Mouse (Mus musculus): ENCODE measurements around the gene Epha4. TPM values are rescaled to one million over a fixed set of nuclear protein-coding genes. Genes with fewer than 3 reads are reported as not detected.

The Epha4 gene
- polyA plus RNA-seq, 1 experiment from 2014 or later, result 28.8 TPM

GRCm38 (mm10) chr1:77383466-77383865 is 131.4 kb downstream of the Epha4 start:
- no peaks in the 10 kb centered on the region for H3K4me1 ChIP-seq (ENCODE audit: control insufficient read depth, insufficient read depth, low read length)
- DNase-seq (ENCODE audit: low spot score), result no peak
- H3K4me3 ChIP-seq (ENCODE audit: low read depth, low read length), result no peak overlapping the region
- no peaks in the 10 kb centered on the region for H3K9me3 ChIP-seq (replicated peaks; ENCODE audit: control insufficient read depth, low read length)
- no peak overlapping the region for H3K4me2 ChIP-seq (ENCODE audit: low read depth, low read length)
- H3K27ac ChIP-seq (replicated peaks; ENCODE audit: low read depth, low read length), result no peak overlapping the region
- H3K36me3 ChIP-seq (replicated peaks; ENCODE audit: control insufficient read depth, insufficient read depth, low read depth, low read length), result no peaks in the 10 kb centered on the region; the same call in 1 of the 2 replicates
- WGBS, result 64% methylated on average over 11 of the region's 11 CpGs
- no peaks in the 10 kb centered on the region for H3K27me3 ChIP-seq (ENCODE audit: control insufficient read depth, insufficient read depth, low read length)
- H3K9ac ChIP-seq (replicated peaks; ENCODE audit: low read length), result no peak overlapping the region
- no peak for ATAC-seq (replicated peaks; ENCODE audit: insufficient number of reproducible peaks, low FRiP score, low TSS enrichment, low read depth)

- Histone ChIP-seq H3K4me3 (ENCODE audit: low read depth, low read length) (no peak overlapping the region), H3K9ac (replicated peaks; ENCODE audit: low read length) (no peak overlapping the region), H3K4me1 (ENCODE audit: control insufficient read depth, insufficient read depth, low read length) (no peaks in the 10 kb centered on the region), H3K9me3 (replicated peaks; ENCODE audit: control insufficient read depth, low read length) (no peaks in the 10 kb centered on the region), H3K36me3 (replicated peaks; ENCODE audit: control insufficient read depth, insufficient read depth, low read depth, low read length) (no peaks in the 10 kb centered on the region; the same call in none of the 2 replicates), H3K27ac (replicated peaks; ENCODE audit: low read depth, low read length) (no peak overlapping the region), H3K27me3 (ENCODE audit: control insufficient read depth, insufficient read depth, low read length) (no peaks in the 10 kb centered on the region), H3K4me2 (ENCODE audit: low read depth, low read length) (no peak overlapping the region)
- 87% methylated on average over 8 of the region's 8 CpGs for WGBS
- ATAC-seq (replicated peaks; ENCODE audit: insufficient number of reproducible peaks, low FRiP score, low TSS enrichment, low read depth) (no peak), DNase-seq (ENCODE audit: low spot score) (no peak)
Measured at GRCm38 (mm10) chr1:77377550-77377980, 137.3 kb downstream of the Epha4 start.

GRCm38 (mm10) chr1:77374054-77374453 is 140.8 kb downstream of the Epha4 start:
- Histone ChIP-seq H3K4me1 (ENCODE audit: control insufficient read depth, insufficient read depth, low read length) (no peaks in the 10 kb centered on the region), H3K36me3 (replicated peaks; ENCODE audit: control insufficient read depth, insufficient read depth, low read depth, low read length) (no peaks in the 10 kb centered on the region; the same call in 1 of the 2 replicates), H3K27ac (replicated peaks; ENCODE audit: low read depth, low read length) (no peak overlapping the region), H3K9ac (replicated peaks; ENCODE audit: low read length) (no peak overlapping the region), H3K9me3 (replicated peaks; ENCODE audit: control insufficient read depth, low read length) (no peaks in the 10 kb centered on the region), H3K4me2 (ENCODE audit: low read depth, low read length) (no peak overlapping the region), H3K27me3 (ENCODE audit: control insufficient read depth, insufficient read depth, low read length) (no peaks in the 10 kb centered on the region), H3K4me3 (ENCODE audit: low read depth, low read length) (no peak overlapping the region)
- 67% methylated on average over 5 of the region's 5 CpGs for WGBS
- DNase-seq (ENCODE audit: low spot score), result no peak
- ATAC-seq (replicated peaks; ENCODE audit: insufficient number of reproducible peaks, low FRiP score, low TSS enrichment, low read depth), result no peak

- no peaks in the 10 kb centered on the region for H3K27me3 ChIP-seq (ENCODE audit: control insufficient read depth, insufficient read depth, low read length)
- H3K9me3 ChIP-seq (replicated peaks; ENCODE audit: control insufficient read depth, low read length), result no peaks in the 10 kb centered on the region
- no peaks in the 10 kb centered on the region; the same call in 1 of the 2 replicates for H3K36me3 ChIP-seq (replicated peaks; ENCODE audit: control insufficient read depth, insufficient read depth, low read depth, low read length)
- no peak overlapping the region for H3K4me2 ChIP-seq (ENCODE audit: low read depth, low read length)
- WGBS, result 86% methylated on average over 7 of the region's 7 CpGs
- H3K4me3 ChIP-seq (ENCODE audit: low read depth, low read length), result no peak overlapping the region
- no peaks in the 10 kb centered on the region for H3K4me1 ChIP-seq (ENCODE audit: control insufficient read depth, insufficient read depth, low read length)
- no peak overlapping the region for H3K9ac ChIP-seq (replicated peaks; ENCODE audit: low read length)
- ATAC-seq (replicated peaks; ENCODE audit: insufficient number of reproducible peaks, low FRiP score, low TSS enrichment, low read depth) (no peak), DNase-seq (ENCODE audit: low spot score) (no peak)
- H3K27ac ChIP-seq (replicated peaks; ENCODE audit: low read depth, low read length), result no peak overlapping the region
Measured at GRCm38 (mm10) chr1:77370921-77371320, 144.0 kb downstream of the Epha4 start.

GRCm38 (mm10) chr1:77369255-77369837 is 145.5 kb downstream of the Epha4 start:
- no peak overlapping the region for H3K9ac ChIP-seq (replicated peaks; ENCODE audit: low read length)
- H3K9me3 ChIP-seq (replicated peaks; ENCODE audit: control insufficient read depth, low read length), result no peaks in the 10 kb centered on the region
- H3K27me3 ChIP-seq (ENCODE audit: control insufficient read depth, insufficient read depth, low read length), result no peaks in the 10 kb centered on the region
- 81% methylated on average over 18 of the region's 18 CpGs for WGBS
- no peak for ATAC-seq (replicated peaks; ENCODE audit: insufficient number of reproducible peaks, low FRiP score, low TSS enrichment, low read depth)
- H3K4me2 ChIP-seq (ENCODE audit: low read depth, low read length), result no peak overlapping the region
- H3K27ac ChIP-seq (replicated peaks; ENCODE audit: low read depth, low read length), result no peak overlapping the region
- DNase-seq (ENCODE audit: low spot score), result no peak
- no peaks in the 10 kb centered on the region; the same call in 1 of the 2 replicates for H3K36me3 ChIP-seq (replicated peaks; ENCODE audit: control insufficient read depth, insufficient read depth, low read depth, low read length)
- H3K4me1 ChIP-seq (ENCODE audit: control insufficient read depth, insufficient read depth, low read length), result no peaks in the 10 kb centered on the region
- no peak overlapping the region for H3K4me3 ChIP-seq (ENCODE audit: low read depth, low read length)

- H3K9me3 ChIP-seq (replicated peaks; ENCODE audit: control insufficient read depth, low read length), result no peaks in the 10 kb centered on the region
- no peak overlapping the region for H3K4me3 ChIP-seq (ENCODE audit: low read depth, low read length)
- H3K4me1 ChIP-seq (ENCODE audit: control insufficient read depth, insufficient read depth, low read length), result no peaks in the 10 kb centered on the region
- DNase-seq (ENCODE audit: low spot score), result no peak
- no peaks in the 10 kb centered on the region for H3K27me3 ChIP-seq (ENCODE audit: control insufficient read depth, insufficient read depth, low read length)
- WGBS, result 87% methylated on average over 3 of the region's 3 CpGs
- ATAC-seq (replicated peaks; ENCODE audit: insufficient number of reproducible peaks, low FRiP score, low TSS enrichment, low read depth), result no peak
- H3K4me2 ChIP-seq (ENCODE audit: low read depth, low read length), result no peak overlapping the region
- H3K27ac ChIP-seq (replicated peaks; ENCODE audit: low read depth, low read length), result no peak overlapping the region
- H3K36me3 ChIP-seq (replicated peaks; ENCODE audit: control insufficient read depth, insufficient read depth, low read depth, low read length), result no peaks in the 10 kb centered on the region
- no peak overlapping the region for H3K9ac ChIP-seq (replicated peaks; ENCODE audit: low read length)
Measured at GRCm38 (mm10) chr1:77365850-77366249, 149.0 kb downstream of the Epha4 start.

- no peak overlapping the region for H3K27ac ChIP-seq (replicated peaks; ENCODE audit: low read depth, low read length)
- H3K4me2 ChIP-seq (ENCODE audit: low read depth, low read length), result no peak overlapping the region
- DNase-seq (ENCODE audit: low spot score) (no peak), ATAC-seq (replicated peaks; ENCODE audit: insufficient number of reproducible peaks, low FRiP score, low TSS enrichment, low read depth) (no peak)
- H3K9ac ChIP-seq (replicated peaks; ENCODE audit: low read length), result no peak overlapping the region
- H3K36me3 ChIP-seq (replicated peaks; ENCODE audit: control insufficient read depth, insufficient read depth, low read depth, low read length), result no peaks in the 10 kb centered on the region
- no peaks in the 10 kb centered on the region for H3K4me1 ChIP-seq (ENCODE audit: control insufficient read depth, insufficient read depth, low read length)
- H3K4me3 ChIP-seq (ENCODE audit: low read depth, low read length), result no peak overlapping the region
- H3K27me3 ChIP-seq (ENCODE audit: control insufficient read depth, insufficient read depth, low read length), result no peaks in the 10 kb centered on the region
- H3K9me3 ChIP-seq (replicated peaks; ENCODE audit: control insufficient read depth, low read length), result no peaks in the 10 kb centered on the region
- WGBS, result 59% methylated on average over 3 of the region's 3 CpGs
Measured at GRCm38 (mm10) chr1:77364596-77364995, 150.3 kb downstream of the Epha4 start.

GRCm38 (mm10) chr1:77363848-77364247 is 151.0 kb downstream of the Epha4 start:
- Histone ChIP-seq H3K4me3 (ENCODE audit: low read depth, low read length) (no peak overlapping the region), H3K4me1 (ENCODE audit: control insufficient read depth, insufficient read depth, low read length) (no peaks in the 10 kb centered on the region), H3K27ac (replicated peaks; ENCODE audit: low read depth, low read length) (no peak overlapping the region), H3K9me3 (replicated peaks; ENCODE audit: control insufficient read depth, low read length) (no peaks in the 10 kb centered on the region), H3K36me3 (replicated peaks; ENCODE audit: control insufficient read depth, insufficient read depth, low read depth, low read length) (no peaks in the 10 kb centered on the region), H3K4me2 (ENCODE audit: low read depth, low read length) (no peak overlapping the region), H3K27me3 (ENCODE audit: control insufficient read depth, insufficient read depth, low read length) (no peaks in the 10 kb centered on the region), H3K9ac (replicated peaks; ENCODE audit: low read length) (no peak overlapping the region)
- ATAC-seq (replicated peaks; ENCODE audit: insufficient number of reproducible peaks, low FRiP score, low TSS enrichment, low read depth), result no peak
- no peak for DNase-seq (ENCODE audit: low spot score)
- 89% methylated on average over 1 of the region's 1 CpGs for WGBS

Measured in embryonic facial prominence, embryonic 11.5 days (tissue).